Mouse (Mus musculus) cortical plate, adult 2 months (tissue): ENCODE measurements at regions not wholly inside any gene's neighbourhood (a gene's known extent, or its start where the extent isn't known, plus 50 kb on each side); places are given as distances from the start of the nearest gene placed in this dataset.

Experiments
- CTCF ChIP-seq: fragments of 200-500 bp; IDR thresholded peaks from 2 replicates; pipeline ENCODE4 v1.5.1; 2011; ENCODE audit warnings: mild to moderate bottlenecking, control low read depth, low read length; ENCODE audit not compliant: insufficient read depth; ENCODE audit errors: extremely low read depth
- POLR2A ChIP-seq: fragments of 200-500 bp; IDR thresholded peaks from 2 replicates; pipeline ENCODE4 v1.6.1; 2011; ENCODE audit warnings: mild to moderate bottlenecking, low read length, control low read depth; ENCODE audit not compliant: insufficient read depth; ENCODE audit errors: extremely low read depth

DNA sequence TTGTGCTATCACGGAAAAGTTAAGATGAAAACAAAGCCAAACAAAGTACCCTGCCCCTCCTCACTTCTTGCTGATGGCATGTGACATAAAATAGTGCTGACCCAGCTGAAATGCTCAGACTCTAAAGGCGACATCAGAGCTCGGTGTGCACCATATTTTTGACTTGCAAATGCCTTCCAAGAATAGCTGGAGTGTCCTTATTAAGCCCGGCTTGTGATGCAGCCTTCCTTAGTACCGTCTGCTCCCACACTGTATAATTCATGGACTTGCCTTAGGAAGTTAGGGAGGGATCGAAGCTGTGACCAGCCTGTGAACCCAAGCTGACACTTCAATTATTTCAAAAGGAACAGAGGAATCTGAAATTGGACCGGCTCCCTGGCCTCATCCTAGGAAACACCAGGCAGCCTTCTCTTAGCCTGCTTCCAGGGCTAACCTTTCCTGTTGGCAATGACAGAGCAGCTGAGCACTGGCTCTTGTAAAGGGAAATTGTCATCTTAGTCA is 169.0 kb downstream of the Rplp1 start:
- TF ChIP-seq POLR2A (no peak), CTCF (no peak)
